ENCODE assay signal across 14 mouse cellular contexts in genomic region chr10:18066031-18066439, GRCm38 (mm10).
"Had no signal": no experiment of that assay in that cellular context is flagged by ENCODE, and none has a peak within 500 bp of the region (broad histone marks: within the 10 kb centered on the region; RNA-seq: fewer than 3 reads in every experiment).

No protein-coding gene starts in this region.

- H3K4me3 ChIP-seq: limb, embryonic 15.5 days; midbrain, embryonic 10.5 days; neural tube, embryonic 13.5 days had no signal

- H3K4me2 ChIP-seq: limb, embryonic 15.5 days; neural tube, embryonic 13.5 days had no signal

- H3K9ac ChIP-seq: limb, embryonic 15.5 days; neural tube, embryonic 13.5 days had no signal

- H3K36me3 ChIP-seq: limb, embryonic 15.5 days; neural tube, embryonic 13.5 days had no signal

- H3K27me3 ChIP-seq: limb, embryonic 15.5 days; neural tube, embryonic 13.5 days had no signal

- H3K9me3 ChIP-seq: limb, embryonic 15.5 days; midbrain, embryonic 10.5 days; neural tube, embryonic 13.5 days had no signal

- H3K27ac ChIP-seq: limb, embryonic 15.5 days; midbrain, embryonic 10.5 days; neural tube, embryonic 13.5 days had no signal

- DNase-seq: kidney, adult 11 months; kidney, postnatal 36 days; layer of hippocampus, adult 9-11 months; layer of hippocampus, postnatal 36 days; lung, postnatal 14 days; retina, postnatal 1 day; right cerebral cortex, postnatal 4 days; spleen, adult 18-20 months; thymus, postnatal 36 days had no signal

- ATAC-seq: hindbrain, embryonic 16.5 days; midbrain, embryonic 16.5 days had no signal
